Mouse (Mus musculus) C2C12 (cell line): ENCODE measurements at regions not wholly inside any gene's neighbourhood (a gene's known extent, or its start where the extent isn't known, plus 50 kb on each side); places are given as distances from the start of the nearest gene placed in this dataset.
A peak's percentile ranks its signal among the peaks of the same experiment; 100 is the strongest.

Source experiments
- H3K27me3 ChIP-seq: one replicate; pipeline ENCODE4 v1.6.1; 2011; ENCODE audit not compliant: control insufficient read depth, insufficient read depth, insufficient read length
- H3K36me3 ChIP-seq: one replicate; pipeline ENCODE4 v1.6.1; 2011; ENCODE audit not compliant: control insufficient read depth, insufficient read depth
- H3K4me3 ChIP-seq: one replicate; pipeline ENCODE4 v1.5.1; 2011; ENCODE audit warnings: mild to moderate bottlenecking, control low read depth; ENCODE audit not compliant: poor library complexity, insufficient read depth, severe bottlenecking
- H3K79me2 ChIP-seq: one replicate; pipeline ENCODE4 v1.6.1; 2011; ENCODE audit not compliant: control insufficient read depth, insufficient read depth
- H3K79me3 ChIP-seq: one replicate; pipeline ENCODE4 v1.6.1; 2011; ENCODE audit warnings: low read depth, control low read depth
- H3ac ChIP-seq: one replicate; pipeline ENCODE3; 2011; ENCODE audit warnings: low read depth; ENCODE audit not compliant: control insufficient read depth, insufficient read length
- CEBPB ChIP-seq: IDR thresholded peaks from one replicate; pipeline ENCODE4 v1.6.1; 2011; ENCODE audit warnings: low read depth, mild to moderate bottlenecking, control low read depth, moderate library complexity
- CTCF ChIP-seq: IDR thresholded peaks from one replicate; pipeline ENCODE4 v1.5.1; 2011; ENCODE audit not compliant: control insufficient read depth, insufficient read depth, insufficient read length
- FOSL1 ChIP-seq: IDR thresholded peaks from one replicate; pipeline ENCODE4 v1.8.0; 2011; ENCODE audit warnings: mild to moderate bottlenecking, low read length; ENCODE audit not compliant: poor library complexity, insufficient read depth, severe bottlenecking
- MAX ChIP-seq: IDR thresholded peaks from one replicate; pipeline ENCODE4 v1.6.1; 2011; ENCODE audit warnings: mild to moderate bottlenecking, control low read depth
- MYOD1 ChIP-seq: IDR thresholded peaks from one replicate; pipeline ENCODE4 v1.6.1; 2011; ENCODE audit warnings: low read depth; ENCODE audit not compliant: control insufficient read depth, insufficient read length
- MYOG ChIP-seq: IDR thresholded peaks from one replicate; pipeline ENCODE4 v1.6.1; 2011; ENCODE audit not compliant: control insufficient read depth, insufficient read length; ENCODE audit errors: extremely low read depth
- USF1 ChIP-seq: IDR thresholded peaks from one replicate; pipeline ENCODE4 v1.6.1; 2011; ENCODE audit warnings: low read depth, mild to moderate bottlenecking, control low read depth, moderate library complexity

- no peaks in the 10 kb centered on the region for H3K27me3 ChIP-seq
- no peak overlapping the region for H3ac ChIP-seq
- H3K79me3 ChIP-seq, result no peaks in the 10 kb centered on the region
- no peak overlapping the region for H3K4me3 ChIP-seq
- no peaks in the 10 kb centered on the region for H3K36me3 ChIP-seq
- no peak for TF ChIP-seq USF1
- no peak for TF ChIP-seq CTCF
- no peak for TF ChIP-seq MAX
- no peak for TF ChIP-seq FOSL1
- TF ChIP-seq MYOG, result no peak
- no peak for TF ChIP-seq CEBPB
- no peak for TF ChIP-seq MYOD1
- no peaks in the 10 kb centered on the region for H3K79me2 ChIP-seq
These were observed 1506.5 kb downstream of the Stim2 start for GRCm38 (mm10) chr5:55504754-55505153.

- TF ChIP-seq MAX, result peak; percentile 29
- peak; percentile 17 for TF ChIP-seq FOSL1
- no peak for TF ChIP-seq CTCF
- H3ac ChIP-seq, result no peak overlapping the region
- no peaks in the 10 kb centered on the region for H3K79me2 ChIP-seq
- H3K4me3 ChIP-seq, result no peak overlapping the region
- H3K79me3 ChIP-seq, result no peaks in the 10 kb centered on the region
- no peaks in the 10 kb centered on the region for H3K36me3 ChIP-seq
- H3K27me3 ChIP-seq, result no peaks in the 10 kb centered on the region
These were observed 1507.6 kb downstream of the Stim2 start for GRCm38 (mm10) chr5:55505871-55506270.

DNA sequence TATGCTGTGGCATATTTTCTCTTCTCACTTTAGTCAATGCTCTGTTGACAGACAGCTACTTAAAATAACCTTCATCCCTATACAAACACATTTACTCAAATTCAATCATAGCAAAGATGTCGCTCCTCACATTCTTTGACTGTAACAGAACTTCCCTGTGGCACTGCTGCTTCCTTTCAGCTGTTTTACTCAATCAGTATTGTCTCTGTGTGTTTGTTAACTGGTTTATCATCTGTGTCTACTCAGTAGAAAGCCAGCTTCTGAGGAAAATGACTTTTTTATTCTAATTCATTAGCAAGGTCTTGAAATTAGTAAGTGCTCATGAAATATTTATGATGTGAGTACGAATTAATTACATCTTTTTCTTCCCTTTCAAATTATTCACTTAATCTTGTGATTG is 1516.0 kb downstream of the Stim2 start:
- TF ChIP-seq MYOD1 (peak; percentile 25), CTCF (no peak)
- H3K79me3 ChIP-seq, result no peaks in the 10 kb centered on the region
- H3K4me3 ChIP-seq, result no peak overlapping the region
- H3K79me2 ChIP-seq, result no peaks in the 10 kb centered on the region
- no peaks in the 10 kb centered on the region for H3K36me3 ChIP-seq
- no peak overlapping the region for H3ac ChIP-seq
- H3K27me3 ChIP-seq, result no peaks in the 10 kb centered on the region

GRCm38 (mm10) chr5:55551154-55551553 is 1552.9 kb downstream of the Stim2 start:
- no peaks in the 10 kb centered on the region for H3K36me3 ChIP-seq
- no peak overlapping the region for H3K4me3 ChIP-seq
- no peak for TF ChIP-seq USF1
- TF ChIP-seq CEBPB, result no peak
- TF ChIP-seq FOSL1, result no peak
- no peak for TF ChIP-seq MYOG
- TF ChIP-seq CTCF, result no peak
- TF ChIP-seq MAX, result no peak
- H3K27me3 ChIP-seq, result no peaks in the 10 kb centered on the region
- H3ac ChIP-seq, result no peak overlapping the region
- H3K79me2 ChIP-seq, result no peaks in the 10 kb centered on the region
- no peaks in the 10 kb centered on the region for H3K79me3 ChIP-seq
